Mouse (Mus musculus): ENCODE results near the gene Catip.

DNA sequence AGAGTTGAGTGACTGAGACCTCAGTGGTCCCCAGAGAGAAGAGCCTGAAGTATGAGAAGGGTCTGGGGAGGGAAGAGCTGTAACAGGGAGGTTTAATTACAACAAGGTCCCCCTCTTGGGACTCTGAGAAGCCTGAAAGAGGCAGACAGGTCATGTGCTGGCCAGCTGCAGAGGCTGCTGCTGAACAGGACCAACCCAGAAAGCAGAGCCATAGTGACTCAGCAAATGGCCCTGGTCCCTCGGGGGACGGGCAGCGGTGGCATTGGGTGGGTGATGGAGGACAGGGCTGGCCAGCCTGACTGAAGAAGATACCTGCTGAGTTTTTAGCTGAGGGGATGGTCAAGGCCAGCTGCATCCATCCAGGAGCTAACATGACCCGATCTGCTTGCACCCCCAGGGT is 14.5 kb downstream of the Catip start:
- TF ChIP-seq CTCF (IDR thresholded peaks at IDR 0.05; ENCODE audit: low read depth) (no peak), EP300 (IDR thresholded peaks at IDR 0.05; ENCODE audit: low read depth) (no peak)
